In the genomic region with DNA sequence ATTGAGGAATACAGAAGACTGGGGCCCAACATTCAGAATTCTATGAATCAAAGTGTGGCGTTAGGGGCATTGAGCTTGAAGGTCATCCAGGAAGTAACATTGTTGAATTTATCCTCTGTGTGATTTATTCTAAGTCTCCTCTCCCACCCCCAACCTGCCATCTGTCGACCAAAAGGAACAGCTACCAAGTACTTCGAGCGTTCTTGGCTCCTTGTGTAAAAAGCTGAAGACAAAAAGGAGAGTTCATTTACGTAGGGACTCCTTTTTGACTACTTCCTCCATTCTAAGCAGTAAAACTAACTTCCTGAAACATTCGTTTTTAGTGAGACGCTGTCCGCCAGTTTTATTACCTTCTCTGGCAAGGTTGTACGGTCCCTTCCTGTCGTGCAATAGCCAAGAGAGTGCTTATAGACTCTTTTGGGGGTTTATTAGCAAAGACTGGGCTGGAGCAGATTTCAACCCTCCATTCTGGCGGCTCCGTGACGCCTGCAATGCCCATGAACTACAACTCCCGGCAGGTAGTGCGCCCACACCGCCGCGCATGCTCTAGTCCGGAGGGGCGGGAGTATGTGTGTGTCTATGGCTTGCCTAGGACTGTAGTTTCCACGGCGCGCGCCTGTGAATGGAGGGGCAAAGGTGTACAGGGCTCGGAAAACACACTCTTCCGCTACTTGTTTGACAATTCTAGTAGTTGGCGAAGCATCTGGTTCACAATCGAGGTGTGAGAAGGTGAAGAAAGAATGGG, we compare ENCODE assay signal across 8 mouse cellular contexts. TPM values are rescaled to one million over a fixed set of nuclear protein-coding genes. Genes with fewer than 3 reads are reported as not detected.
DNase-seq lines count a peak whose midpoint lies in the region; ATAC-seq and TF ChIP-seq lines count a peak whose summit lies in the region.

No protein-coding gene starts in this region.

- peaks cover 8% of the 10 kb centered on the region; the same call in 1 of the 2 replicates for H3K36me3 ChIP-seq in hindbrain, postnatal 0 days (ENCODE audit: insufficient read depth, low read length)

- intact Hi-C loops in gastrocnemius, adult 2 months (cut with DNase I), result loop anchor here (5.0 kb wide), 1 partner anchor 49 kb away; the partner anchor contains the start of gene Ipp
- intact Hi-C loops in left cerebral cortex, adult 2 months (cut with DNase I), result loop anchor here (1.0 to 5.0 kb wide), 4 partner anchors 49 to 404 kb away; partner anchors contain the start of genes Ipp, Lurap1, Mast2 and Nasp

- peak overlapping the region; percentile 84 for H3K9ac ChIP-seq in hindbrain, postnatal 0 days (replicated peaks; ENCODE audit: low read length)

- H3K9me3 ChIP-seq in hindbrain, postnatal 0 days (ENCODE audit: low read length), result no peaks in the 10 kb centered on the region

- peak; percentile 84 for DNase-seq in WW6 (ENCODE audit: low read depth, low spot score)
- DNase-seq in cerebellum, postnatal 4 days (ENCODE audit: low spot score in 2 of 2), result peak; percentile 80 to 91
- DNase-seq in gastrocnemius, adult 2 months, result peak; percentile 96
- peak; percentile 96 for DNase-seq in hindbrain, postnatal 0 days (ENCODE audit: low spot score)
- DNase-seq in left cerebral cortex, adult 2 months (ENCODE audit: extremely low spot score in 1 of 2, low spot score in 2 of 2), result peak; percentile 91 to 93
- peak; percentile 94 to 96 for DNase-seq in right cerebral cortex, adult 2 months (ENCODE audit: low spot score in 2 of 2)
- DNase-seq in urinary bladder, postnatal 14 days (ENCODE audit: low spot score), result peak; percentile 93

- H3K27me3 ChIP-seq in hindbrain, postnatal 0 days (ENCODE audit: insufficient read depth, low read length), result no peaks in the 10 kb centered on the region

- H3K4me1 ChIP-seq in hindbrain, postnatal 0 days (ENCODE audit: insufficient read depth, low read length), result peaks cover 6% of the 10 kb centered on the region

- TF ChIP-seq CTCF in gastrocnemius, adult 2 months (IDR thresholded peaks at IDR 0.05), result no peak
- peak; percentile 16; the same call in 1 of the 2 replicates for TF ChIP-seq CTCF in hindbrain, postnatal 0 days (IDR thresholded peaks at IDR 0.05; ENCODE audit: low read depth)
- no peak for TF ChIP-seq CTCF in left cerebral cortex, adult 2 months (IDR thresholded peaks at IDR 0.05)

- ATAC-seq in hindbrain, postnatal 0 days, result peak; percentile 96
- ATAC-seq in megakaryocyte, adult 5-6 weeks (ENCODE audit: poor library complexity, severe bottlenecking), result peak; percentile 79

- H3K4me3 ChIP-seq in gastrocnemius, adult 2 months, result peak overlapping the region; percentile 99
- H3K4me3 ChIP-seq in hindbrain, postnatal 0 days (ENCODE audit: low read length), result peak overlapping the region; percentile 96
- H3K4me3 ChIP-seq in left cerebral cortex, adult 2 months, result peak overlapping the region; percentile 76

- peak overlapping the region; percentile 91 for H3K4me2 ChIP-seq in hindbrain, postnatal 0 days (ENCODE audit: low read depth, low read length)

- 1% methylated on average over 28 of the region's 28 CpGs for WGBS in hindbrain, postnatal 0 days

- peak overlapping the region; percentile 98 for H3K27ac ChIP-seq in gastrocnemius, adult 2 months
- H3K27ac ChIP-seq in hindbrain, postnatal 0 days, result peak overlapping the region; percentile 96
- peak overlapping the region; percentile 98 for H3K27ac ChIP-seq in left cerebral cortex, adult 2 months

RNA-seq across cellular contexts. Expression of gene Gpbp1l1, which starts 0.7 kb away (rescaled TPM):
- 10 to 100 TPM; 38.1 to 38.7 TPM for total RNA-seq in gastrocnemius, adult 2 months (2021)
- 26.3 and 54.2 TPM in 2 replicates for total RNA-seq in hindbrain, postnatal 0 days (2014; rRNA removed)
- 14.2 and 14.7 TPM in 2 replicates for polyA plus RNA-seq in hindbrain, postnatal 0 days (2015; fragmentation: Nextera tagmentation; extraction: Ambion mirVana)
- 10 to 100 TPM; 44.5 to 46.9 TPM for total RNA-seq in left cerebral cortex, adult 2 months (2021)
- 78.7 and 84.3 TPM in 2 replicates for total RNA-seq in megakaryocyte, adult 5-6 weeks (2015)
- 139 and 162 TPM in 2 replicates for total RNA-seq in megakaryocyte, adult 5-6 weeks (2017)

RNA-seq across cellular contexts. Expression of gene Tmem69, which starts 1.0 kb away (rescaled TPM):
- total RNA-seq in gastrocnemius, adult 2 months (2021), result 10 to 100 TPM; 14.7 to 20.8 TPM
- 9.4 and 14.4 TPM in 2 replicates for total RNA-seq in hindbrain, postnatal 0 days (2014; rRNA removed)
- 16.1 and 17.1 TPM in 2 replicates for polyA plus RNA-seq in hindbrain, postnatal 0 days (2015; fragmentation: Nextera tagmentation; extraction: Ambion mirVana)
- 10 to 100 TPM in 1 of 2 experiments, 1 to 10 TPM in 1; 9.9 to 10.6 TPM for total RNA-seq in left cerebral cortex, adult 2 months (2021)
- 17.5 and 20.8 TPM in 2 replicates for total RNA-seq in megakaryocyte, adult 5-6 weeks (2015)
- 5.5 and 10.2 TPM in 2 replicates for total RNA-seq in megakaryocyte, adult 5-6 weeks (2017)

RNA-seq across cellular contexts. Expression of gene Ccdc17, which starts 39.7 kb away (rescaled TPM):
- total RNA-seq in gastrocnemius, adult 2 months (2021), result 1 to 10 TPM; 1.4 to 2.0 TPM
- total RNA-seq in hindbrain, postnatal 0 days (2014; rRNA removed), result 1.1 and 3.7 TPM in 2 replicates
- 4.2 and 5.8 TPM in 2 replicates for polyA plus RNA-seq in hindbrain, postnatal 0 days (2015; fragmentation: Nextera tagmentation; extraction: Ambion mirVana)
- 1 to 10 TPM; 5.7 to 6.0 TPM for total RNA-seq in left cerebral cortex, adult 2 months (2021)
- 2.7 and 3.3 TPM in 2 replicates for total RNA-seq in megakaryocyte, adult 5-6 weeks (2015)
- 2.6 and 4.3 TPM in 2 replicates for total RNA-seq in megakaryocyte, adult 5-6 weeks (2017)

RNA-seq across cellular contexts. Expression of gene Ipp, which starts 49.4 kb away (rescaled TPM):
- total RNA-seq in gastrocnemius, adult 2 months (2021), result 10 to 100 TPM; 17.7 to 17.8 TPM
- 3.8 and 4.6 TPM in 2 replicates for total RNA-seq in hindbrain, postnatal 0 days (2014; rRNA removed)
- polyA plus RNA-seq in hindbrain, postnatal 0 days (2015; fragmentation: Nextera tagmentation; extraction: Ambion mirVana), result 11.1 and 12.1 TPM in 2 replicates
- total RNA-seq in left cerebral cortex, adult 2 months (2021), result 10 to 100 TPM; 17.8 to 20.2 TPM
- total RNA-seq in megakaryocyte, adult 5-6 weeks (2015), result 5.8 and 7.5 TPM in 2 replicates
- 10.2 and 10.8 TPM in 2 replicates for total RNA-seq in megakaryocyte, adult 5-6 weeks (2017)

Comparison
In these comparisons a context has a peak if more than half of its experiments do, and no peak if none do; other contexts are left out.
1. Peak in every context shown above with its lines: DNase-seq, ATAC-seq, H3K4me3 ChIP-seq and H3K27ac ChIP-seq.